Mouse (Mus musculus) telencephalon, adult 2 months (tissue): ENCODE data around the gene Best2.

Source experiments
- DNase-seq: peaks from one replicate; pipeline ENCODE4 v3.0.0-alpha.2; 2011; ENCODE audit warnings: low read depth, low spot score

Gene Best2

GRCm38 (mm10) chr8:84967532-84968304 is 46.6 kb downstream of the Best2 start:
- no peak for DNase-seq

GRCm38 (mm10) chr8:84966603-84967002 is 47.7 kb downstream of the Best2 start:
- no peak for DNase-seq

DNA sequence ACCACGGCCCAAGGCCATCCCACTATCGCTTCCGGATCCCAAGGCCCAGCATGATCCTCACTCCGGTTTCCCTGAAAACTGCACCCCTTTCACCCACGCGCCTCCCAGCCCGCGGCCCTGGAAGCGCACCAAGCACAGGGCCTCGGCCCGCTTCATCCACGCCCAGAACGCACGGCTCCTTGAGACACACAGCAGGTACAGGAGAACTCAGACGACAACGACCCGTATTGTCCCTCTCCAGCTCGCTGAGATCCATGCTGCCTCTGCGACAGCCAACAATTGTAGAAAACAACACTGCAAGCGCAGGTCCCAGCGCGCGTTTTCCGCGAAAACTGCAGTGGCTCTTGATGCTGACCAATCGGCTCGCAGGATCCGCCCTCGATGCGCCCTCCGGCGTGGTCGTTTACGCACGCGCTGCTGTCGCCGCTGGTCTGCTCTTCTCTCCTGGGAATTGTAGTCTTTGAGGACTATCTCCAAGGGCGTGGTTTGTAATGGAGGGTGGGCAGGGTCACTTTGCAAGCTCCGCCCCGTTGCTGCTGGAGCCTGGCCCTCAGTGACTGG is 48.5 kb downstream of the Best2 start:
- peak; percentile 97 for DNase-seq

- DNase-seq = no peak
Observed at GRCm38 (mm10) chr8:84963952-84964351, 50.4 kb downstream of the Best2 start.

- no peak for DNase-seq
Observed at GRCm38 (mm10) chr8:84959811-84960210, 54.5 kb downstream of the Best2 start.
